Mouse (Mus musculus) layer of hippocampus, adult 9-11 months (tissue): ENCODE data around the gene Tex30.

ENCODE experiments used
- DNase-seq: peaks from one replicate; pipeline ENCODE4 v3.0.0; 2022

Tex30 gene

DNA sequence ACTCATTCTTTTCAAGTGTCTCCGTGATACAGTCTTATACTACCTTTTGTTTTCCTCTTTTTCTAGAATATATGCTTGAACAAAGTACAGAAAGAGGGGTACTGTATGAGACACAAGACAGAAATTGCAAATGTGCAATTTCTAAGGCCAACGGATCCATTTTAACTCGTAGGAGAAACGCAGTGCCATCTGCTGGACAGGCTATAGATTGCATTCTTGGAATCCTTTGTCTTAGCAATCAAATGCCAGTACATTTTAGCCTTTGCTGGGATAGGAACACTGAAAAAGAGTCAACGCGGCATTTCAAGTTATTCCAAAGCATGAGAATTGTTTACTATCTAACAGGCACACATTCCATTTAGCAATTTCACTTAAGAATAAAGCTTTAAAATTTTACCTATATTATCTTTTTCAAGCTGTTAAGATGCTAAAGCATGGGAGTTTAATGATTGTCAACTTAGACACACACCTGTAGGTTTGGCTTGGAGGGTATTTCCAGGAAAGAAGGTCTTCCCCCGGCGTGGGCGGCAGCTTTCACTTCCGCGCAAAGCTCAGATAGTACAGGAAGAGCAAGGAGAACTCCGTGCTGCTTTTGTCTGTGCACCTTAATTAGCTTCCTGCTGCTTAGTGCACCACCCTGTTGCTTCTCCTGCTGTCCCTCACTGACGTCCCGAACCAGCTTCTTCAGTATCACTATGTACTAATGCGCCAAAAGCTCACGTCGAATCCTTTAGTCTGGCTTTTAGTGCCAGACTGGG lies 60.3 kb downstream of the Tex30 start:
- DNase-seq = peak; percentile 23
